ENCODE assay signal across 8 mouse cellular contexts in the genomic region with DNA sequence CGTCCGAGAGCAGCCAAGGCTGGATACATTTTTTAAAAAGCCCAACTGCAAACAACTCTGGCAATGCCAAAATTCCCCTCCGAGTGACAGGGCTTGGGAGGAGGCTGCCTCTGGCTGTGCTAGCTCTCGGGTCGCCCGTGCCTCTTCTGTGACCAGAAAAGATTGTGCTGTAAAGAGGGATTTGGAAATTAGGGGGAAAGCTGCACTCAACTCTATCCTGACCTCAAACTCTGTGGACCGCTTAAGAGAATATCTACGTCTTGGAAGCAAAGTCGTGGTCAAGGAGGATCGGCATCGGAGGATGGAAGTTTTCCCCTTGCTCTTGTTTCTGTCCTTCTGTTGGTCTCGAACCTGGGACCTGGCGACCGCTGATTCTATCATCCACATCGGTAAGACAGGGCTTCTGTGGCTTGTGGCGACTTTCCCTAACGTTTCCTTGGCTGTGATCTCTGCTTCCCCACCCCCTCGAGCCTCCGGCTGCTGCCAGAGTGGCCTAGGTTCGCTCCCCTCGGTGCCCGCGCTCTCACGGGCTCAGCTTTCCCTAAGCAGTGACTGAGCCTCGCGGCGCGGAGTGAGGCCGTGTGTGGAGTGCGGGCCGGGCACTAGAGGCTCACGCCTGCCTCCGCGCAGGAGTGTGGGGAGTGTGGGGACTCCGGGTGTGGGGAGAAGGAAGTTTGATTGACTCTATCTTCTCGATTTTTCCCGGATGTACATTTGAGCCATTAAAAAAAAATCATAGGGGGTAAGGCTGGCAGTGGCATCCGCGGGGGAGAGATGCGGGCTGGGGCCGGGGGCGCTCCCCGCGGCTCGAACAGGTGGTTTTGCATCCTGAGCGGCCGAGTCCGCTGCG. TPM values are rescaled to one million over a fixed set of nuclear protein-coding genes. Genes with fewer than 3 reads are reported as not detected.
DNase-seq lines count a peak whose midpoint lies in the region; ATAC-seq lines count a peak whose summit lies in the region.

No protein-coding gene starts in this region.

- H3K27ac ChIP-seq in midbrain, embryonic 13.5 days: peak overlapping the region; percentile 85

- WGBS in midbrain, embryonic 13.5 days: under 1% methylated on average over 48 of the region's 49 CpGs

- no peaks in the 10 kb centered on the region for H3K36me3 ChIP-seq in midbrain, embryonic 13.5 days

- peak overlapping the region; percentile 80 for H3K4me3 ChIP-seq in midbrain, embryonic 13.5 days (replicated peaks)

- H3K9me3 ChIP-seq in midbrain, embryonic 13.5 days: no peaks in the 10 kb centered on the region

- H3K27me3 ChIP-seq in midbrain, embryonic 13.5 days: no peaks in the 10 kb centered on the region; the same call in 1 of the 2 replicates

- peak; percentile 1 for DNase-seq in ovary, postnatal 10 days (ENCODE audit: low spot score)
- DNase-seq in ovary, adult 18-20 months (ENCODE audit: low spot score): no peak
- DNase-seq in embryo, embryonic 11.5 days (ENCODE audit: low read depth, low spot score): peak; percentile 19
- DNase-seq in heart, postnatal 10 days: peak; percentile 5 to 7
- DNase-seq in left cerebral cortex, adult 8-10 months (ENCODE audit: low spot score in 2 of 2): peak; percentile 24 to 52
- DNase-seq in T-cell, adult 2 months (ENCODE audit: low spot score): no peak

- peak overlapping the region; percentile 91 for H3K4me2 ChIP-seq in midbrain, embryonic 13.5 days (replicated peaks)

- peak; percentile 79 for ATAC-seq in midbrain, embryonic 13.5 days
- ATAC-seq in CD4-positive, CD25-positive, alpha-beta regulatory T cell, adult 4 months: no peak

- peak overlapping the region; percentile 82 for H3K9ac ChIP-seq in midbrain, embryonic 13.5 days (replicated peaks)

- intact Hi-C loops in heart, postnatal 10 days (cut with DNase I): no loop called here

- H3K4me1 ChIP-seq in midbrain, embryonic 13.5 days (replicated peaks): peaks cover 31% of the 10 kb centered on the region

RNA-seq across cellular contexts. Expression of a gene that starts 1.1 kb away (rescaled TPM):
- total RNA-seq in heart, postnatal 10 days (2021): under 1 TPM; 0.10 to 0.17 TPM
- 10 to 100 TPM; 20.9 to 24.0 (median 22.6) TPM for total RNA-seq in left cerebral cortex, adult 8-10 months (2022)
- 7.6 and 8.1 TPM in 2 replicates for polyA plus RNA-seq in midbrain, embryonic 13.5 days (2015; fragmentation: Nextera tagmentation; extraction: Ambion mirVana)
- not detected for polyA plus RNA-seq in CD4-positive, CD25-positive, alpha-beta regulatory T cell, adult 4 months (2017; shearing (Covaris generic))

Comparison
In these comparisons a context has a peak if more than half of its experiments do, and no peak if none do; other contexts are left out.
1. DNase-seq: peak in ovary, postnatal 10 days (single experiment), embryo, embryonic 11.5 days (single experiment), heart, postnatal 10 days (2 of 2) and left cerebral cortex, adult 8-10 months (2 of 2); none in ovary, adult 18-20 months (single experiment) and T-cell, adult 2 months (single experiment).
2. RNA of a gene that starts 1.1 kb away (total RNA-seq): 20.9 to 24.0 TPM in left cerebral cortex, adult 8-10 months; 0.10 to 0.17 TPM in heart, postnatal 10 days; every median in the first group is over 10 times any median in the second.